Mouse (Mus musculus) midbrain, embryonic 16.5 days (tissue): ENCODE measurements around the gene Ankrd13a. TPM values are rescaled to one million over a fixed set of nuclear protein-coding genes. Genes with fewer than 3 reads are reported as not detected.

Experiments
- ATAC-seq: fragments of 200-750 bp; cut with Nextera tagmentation; 2 replicates; pipeline ENCODE4 v1.8.0; 2017; ENCODE audit warnings: moderate TSS enrichment
- H3K27ac ChIP-seq: fragments of 300-500 bp; sonication (generic); 2 replicates; pipeline ENCODE4 v1.5.1; 2014; ENCODE audit warnings: mild to moderate bottlenecking, low read length, mixed read lengths
- H3K27me3 ChIP-seq: fragments of 300-500 bp; sonication (generic); 2 replicates; pipeline ENCODE4 v1.6.1; 2014; ENCODE audit warnings: low read depth, low read length, mixed read lengths; ENCODE audit not compliant: control insufficient read depth, insufficient read depth
- H3K36me3 ChIP-seq: fragments of 300-500 bp; sonication (generic); 2 replicates; pipeline ENCODE4 v1.6.1; 2014; ENCODE audit warnings: mild to moderate bottlenecking, low read length, moderate library complexity, mixed read lengths; ENCODE audit not compliant: control insufficient read depth, insufficient read depth
- H3K4me1 ChIP-seq: fragments of 300-500 bp; sonication (generic); 2 replicates; pipeline ENCODE4 v1.6.1; 2014; ENCODE audit warnings: mild to moderate bottlenecking, low read length, mixed read lengths; ENCODE audit not compliant: control insufficient read depth, insufficient read depth
- H3K4me2 ChIP-seq: fragments of 300-500 bp; sonication (generic); 2 replicates; pipeline ENCODE4 v1.6.1; 2014; ENCODE audit warnings: mild to moderate bottlenecking, low read length, mixed read lengths
- H3K4me3 ChIP-seq: fragments of 300-500 bp; sonication (generic); 2 replicates; pipeline ENCODE4 v1.5.1; 2014; ENCODE audit warnings: low read depth, mild to moderate bottlenecking, low read length, moderate library complexity, mixed read lengths
- H3K9ac ChIP-seq: fragments of 300-500 bp; sonication (generic); 2 replicates; pipeline ENCODE4 v1.6.1; 2014; ENCODE audit warnings: low read depth, low read length, mixed read lengths
- H3K9me3 ChIP-seq: fragments of 300-500 bp; sonication (generic); replicated peaks from 2 replicates; pipeline ENCODE4 v1.6.1; 2014; ENCODE audit warnings: mild to moderate bottlenecking, low read length, mixed read lengths; ENCODE audit not compliant: control insufficient read depth, poor library complexity, severe bottlenecking
- WGBS: fragments of 180-500 bp; shearing (Covaris S2); extraction: QIAGEN DNeasy Blood & Tissue Kit; methylation state at CpG from one replicate; pipeline ENCODE4 v1.1.7; 2014; 5-methylcytosine and 5-hydroxymethylcytosine counted together
- polyA plus RNA-seq: library from polyadenylated mRNA; unstranded; fragments of >200 nt; fragmentation: Nextera tagmentation; extraction: Ambion mirVana; gene quantifications from 2 replicates; pipeline ENCODE4 v1.2.1, GENCODE M21; 2015

Ankrd13a gene
- polyA plus RNA-seq, 1 experiment from 2014 or later, result 24.3 TPM

DNA sequence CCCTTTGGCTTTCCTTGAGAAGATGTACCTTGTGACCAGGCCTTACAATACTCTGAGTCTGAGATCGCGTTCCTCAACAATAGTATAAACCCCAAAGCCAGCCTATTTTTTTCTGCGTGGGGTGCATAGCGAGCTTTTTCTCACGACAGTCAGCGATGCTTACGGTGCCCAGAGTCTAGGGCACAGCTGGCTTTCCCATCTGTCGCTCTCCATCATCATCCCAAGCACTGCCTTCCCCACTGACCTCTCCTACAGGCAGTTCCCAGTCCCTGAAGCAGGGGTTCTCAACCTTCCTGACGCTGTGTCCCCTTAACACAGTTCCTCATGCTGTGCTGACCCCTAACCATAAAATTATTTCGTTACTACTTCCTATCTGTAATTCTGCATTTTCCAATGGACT lies 31.9 kb upstream of the Ankrd13a start:
- H3K36me3 ChIP-seq, result peaks cover 45% of the 10 kb centered on the region
- H3K9ac ChIP-seq, result no peak overlapping the region
- H3K4me3 ChIP-seq, result no peak overlapping the region
- WGBS, result 91% methylated on average over 10 of the region's 10 CpGs
- no peaks in the 10 kb centered on the region for H3K27me3 ChIP-seq
- H3K4me2 ChIP-seq, result no peak overlapping the region
- ATAC-seq, result no peak
- H3K27ac ChIP-seq, result no peak overlapping the region
- H3K9me3 ChIP-seq, result no peaks in the 10 kb centered on the region
- no peaks in the 10 kb centered on the region for H3K4me1 ChIP-seq

DNA sequence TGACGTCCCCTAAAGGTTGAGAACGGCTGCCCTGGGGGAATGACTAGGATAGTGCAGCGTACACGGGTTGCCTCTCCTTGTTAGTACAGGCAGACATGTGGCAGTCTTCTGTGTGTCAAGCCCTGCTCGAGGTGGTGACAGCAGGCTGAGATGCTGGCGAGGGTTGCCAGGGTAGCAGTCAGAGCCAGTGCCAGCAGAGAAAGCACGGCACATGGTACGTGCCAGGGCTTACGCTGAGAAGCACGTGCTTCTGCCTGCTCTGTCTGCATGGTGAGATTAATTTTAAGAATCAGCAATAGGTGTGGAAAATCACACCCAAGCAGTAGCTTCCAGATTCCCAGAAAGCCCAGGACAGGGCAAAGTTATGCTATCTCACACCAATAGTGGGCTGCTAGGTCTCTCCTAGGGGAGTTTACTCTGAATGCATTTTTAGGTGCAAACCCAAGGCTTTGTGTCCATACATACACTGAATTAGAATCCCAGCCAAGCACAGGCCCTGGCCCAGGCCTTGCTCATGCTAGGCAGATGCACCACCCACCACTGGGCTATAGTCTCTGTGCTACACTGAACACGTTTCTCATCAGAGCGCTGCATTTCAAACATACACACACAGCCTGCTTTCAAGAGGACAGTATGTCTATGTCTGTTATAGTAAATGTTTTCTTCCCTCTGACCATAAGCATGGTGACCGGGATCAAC lies 31.3 kb upstream of the Ankrd13a start:
- Histone ChIP-seq H3K4me2 (no peak overlapping the region), H3K27ac (no peak overlapping the region), H3K36me3 (peaks cover 44% of the 10 kb centered on the region), H3K4me1 (no peaks in the 10 kb centered on the region), H3K9ac (no peak overlapping the region), H3K9me3 (no peaks in the 10 kb centered on the region), H3K27me3 (no peaks in the 10 kb centered on the region), H3K4me3 (no peak overlapping the region)
- ATAC-seq, result no peak
- 91% methylated on average over 13 of the region's 13 CpGs for WGBS

DNA sequence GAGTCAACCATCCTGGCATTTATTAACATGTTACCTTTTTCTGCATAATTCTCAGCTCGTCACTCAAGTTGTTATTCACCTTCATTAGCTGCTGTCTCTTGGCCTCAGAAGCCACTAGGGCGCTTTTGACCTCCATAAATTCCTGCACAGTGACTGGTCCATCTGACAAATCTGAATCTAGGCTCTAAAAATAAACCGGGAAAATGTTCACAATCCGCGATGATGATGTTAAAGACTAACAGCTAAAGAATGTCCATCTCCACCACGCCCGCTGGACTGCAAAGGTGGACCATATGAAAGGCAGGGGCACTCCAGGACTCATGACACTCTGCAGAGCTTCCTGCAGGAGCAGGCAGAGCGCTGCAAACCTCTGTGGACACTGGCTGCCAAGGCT lies 30.8 kb upstream of the Ankrd13a start:
- Histone ChIP-seq H3K27ac (no peak overlapping the region), H3K36me3 (peaks cover 38% of the 10 kb centered on the region), H3K4me3 (no peak overlapping the region)

DNA sequence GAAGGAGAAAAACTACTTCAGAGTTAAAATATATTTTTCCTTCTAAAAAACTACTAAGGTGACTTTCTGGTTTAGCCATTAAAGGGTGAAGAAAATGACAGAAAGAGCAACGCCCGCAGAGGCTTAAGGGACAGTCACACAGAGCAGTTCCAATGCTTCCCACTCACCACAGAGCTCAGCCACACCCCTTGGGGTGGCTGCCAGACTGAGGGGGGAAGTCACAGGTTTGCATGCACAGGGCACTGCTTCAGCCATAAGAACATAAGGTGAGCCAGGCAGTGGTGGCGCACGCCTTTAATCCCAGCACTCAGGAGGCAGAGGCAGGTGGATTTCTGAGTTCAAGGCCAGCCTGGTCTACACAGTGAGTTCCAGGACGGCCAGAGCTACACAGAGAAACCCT lies 28.9 kb upstream of the Ankrd13a start:
- Histone ChIP-seq H3K4me3 (no peak overlapping the region), H3K27ac (no peak overlapping the region), H3K4me2 (no peak overlapping the region), H3K9me3 (no peaks in the 10 kb centered on the region), H3K27me3 (no peaks in the 10 kb centered on the region), H3K9ac (no peak overlapping the region), H3K36me3 (peaks cover 37% of the 10 kb centered on the region), H3K4me1 (no peaks in the 10 kb centered on the region)
- no peak for ATAC-seq
- 90% methylated on average over 5 of the region's 5 CpGs for WGBS

More for the DNA sequence above, 30.8 kb upstream of the Ankrd13a start:
- H3K9ac ChIP-seq, result no peak overlapping the region
- H3K4me2 ChIP-seq, result no peak overlapping the region
- WGBS, result 97% methylated on average over 8 of the region's 8 CpGs
- no peaks in the 10 kb centered on the region for H3K9me3 ChIP-seq
- no peaks in the 10 kb centered on the region for H3K4me1 ChIP-seq
- ATAC-seq, result no peak
- H3K27me3 ChIP-seq, result no peaks in the 10 kb centered on the region

DNA sequence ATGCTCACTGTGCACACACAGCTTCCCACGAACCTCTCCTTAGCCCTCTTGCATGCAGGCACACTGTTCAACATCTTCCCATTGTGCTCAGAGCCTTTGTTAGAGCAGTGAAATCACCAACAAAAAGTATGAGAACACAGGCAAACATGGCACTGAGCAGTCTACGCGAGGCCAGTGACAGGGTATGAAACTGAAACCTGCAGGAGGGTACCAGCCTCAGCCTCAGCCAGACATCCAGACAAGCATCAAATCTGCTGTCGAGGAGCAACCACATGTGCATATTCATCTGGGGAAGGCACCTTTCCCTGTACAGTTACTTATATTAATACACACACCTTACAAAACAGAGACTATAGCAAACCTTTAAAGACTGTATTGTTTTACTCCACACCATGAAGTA lies 27.6 kb upstream of the Ankrd13a start:
- Histone ChIP-seq H3K9me3 (no peaks in the 10 kb centered on the region), H3K4me1 (no peaks in the 10 kb centered on the region), H3K4me2 (no peak overlapping the region), H3K27me3 (no peaks in the 10 kb centered on the region), H3K9ac (no peak overlapping the region), H3K4me3 (no peak overlapping the region), H3K27ac (no peak overlapping the region), H3K36me3 (peaks cover 41% of the 10 kb centered on the region)
- 89% methylated on average over 4 of the region's 4 CpGs for WGBS
- no peak for ATAC-seq

DNA sequence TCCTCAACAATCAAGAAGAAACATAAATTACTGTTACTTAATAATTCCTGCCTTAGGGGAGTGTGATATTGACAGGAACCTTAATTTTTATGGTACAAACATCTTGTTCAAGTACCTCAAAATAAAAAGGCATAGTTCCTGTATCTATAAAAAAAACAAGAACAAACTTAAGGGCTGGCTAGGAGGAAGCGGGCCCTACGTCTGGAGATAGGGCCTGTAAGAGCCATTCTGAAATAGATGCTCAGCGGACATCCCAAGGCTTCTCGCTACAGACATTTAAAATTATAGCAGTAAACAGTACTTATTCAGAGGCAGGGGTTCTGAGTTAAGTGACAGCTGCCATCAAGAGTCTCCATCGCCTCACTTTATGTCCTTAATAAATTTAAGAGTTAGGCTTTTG lies 27.0 kb upstream of the Ankrd13a start:
- Histone ChIP-seq H3K4me3 (no peak overlapping the region), H3K27me3 (no peaks in the 10 kb centered on the region), H3K36me3 (peaks cover 42% of the 10 kb centered on the region), H3K4me2 (no peak overlapping the region), H3K9ac (no peak overlapping the region), H3K4me1 (no peaks in the 10 kb centered on the region), H3K27ac (no peak overlapping the region), H3K9me3 (no peaks in the 10 kb centered on the region)
- WGBS, result 93% methylated on average over 5 of the region's 5 CpGs
- no peak for ATAC-seq

DNA sequence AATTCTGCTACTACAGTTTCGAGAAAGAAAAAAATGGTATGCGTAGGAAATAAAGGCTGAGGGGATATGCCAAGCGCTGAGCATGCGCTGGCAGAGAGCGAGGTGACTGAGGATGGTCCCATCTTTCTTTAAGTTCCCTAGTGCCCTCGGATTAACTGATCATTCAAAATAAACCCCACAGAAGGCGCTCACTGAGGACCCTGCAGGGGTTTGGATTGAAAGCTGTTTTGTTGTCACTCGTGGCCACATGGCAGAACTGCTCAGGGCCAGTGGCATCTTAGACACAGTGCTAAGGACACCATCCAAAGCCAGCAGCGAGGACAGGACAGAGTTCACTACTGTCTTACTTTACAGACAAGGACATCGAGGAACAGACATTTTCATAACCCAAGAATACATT lies 24.2 kb upstream of the Ankrd13a start:
- H3K9me3 ChIP-seq, result no peaks in the 10 kb centered on the region
- H3K9ac ChIP-seq, result no peak overlapping the region
- no peak overlapping the region for H3K4me3 ChIP-seq
- no peaks in the 10 kb centered on the region for H3K4me1 ChIP-seq
- H3K27me3 ChIP-seq, result no peaks in the 10 kb centered on the region
- ATAC-seq, result no peak
- WGBS, result 80% methylated on average over 10 of the region's 10 CpGs
- H3K36me3 ChIP-seq, result peaks cover 30% of the 10 kb centered on the region
- no peak overlapping the region for H3K27ac ChIP-seq
- no peak overlapping the region for H3K4me2 ChIP-seq

DNA sequence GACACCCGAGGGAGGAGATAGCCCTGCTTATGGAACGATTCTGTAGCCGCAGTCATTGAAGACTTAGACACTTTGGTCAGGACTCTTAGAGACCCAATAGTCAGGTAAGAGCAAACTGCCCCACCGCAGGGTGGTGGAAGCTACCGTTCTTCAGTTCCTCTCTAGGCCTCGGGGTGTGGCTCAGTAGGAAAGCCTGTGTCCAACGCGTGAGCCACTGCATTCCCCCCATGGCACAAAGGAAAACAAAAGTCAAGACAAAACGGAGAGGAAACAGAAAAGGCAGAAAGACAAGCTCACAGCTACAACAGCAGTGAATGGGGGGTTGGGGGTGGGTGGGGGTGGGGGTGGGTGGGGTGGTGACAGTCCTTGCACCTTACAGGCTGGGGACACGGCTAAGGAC lies 22.1 kb upstream of the Ankrd13a start:
- no peak overlapping the region for H3K9ac ChIP-seq
- ATAC-seq, result no peak
- no peaks in the 10 kb centered on the region for H3K4me1 ChIP-seq
- H3K4me2 ChIP-seq, result no peak overlapping the region
- H3K36me3 ChIP-seq, result peaks cover 27% of the 10 kb centered on the region
- H3K27me3 ChIP-seq, result no peaks in the 10 kb centered on the region
- no peak overlapping the region for H3K4me3 ChIP-seq
- H3K9me3 ChIP-seq, result no peaks in the 10 kb centered on the region
- no peak overlapping the region for H3K27ac ChIP-seq
- 89% methylated on average over 10 of the region's 10 CpGs for WGBS

DNA sequence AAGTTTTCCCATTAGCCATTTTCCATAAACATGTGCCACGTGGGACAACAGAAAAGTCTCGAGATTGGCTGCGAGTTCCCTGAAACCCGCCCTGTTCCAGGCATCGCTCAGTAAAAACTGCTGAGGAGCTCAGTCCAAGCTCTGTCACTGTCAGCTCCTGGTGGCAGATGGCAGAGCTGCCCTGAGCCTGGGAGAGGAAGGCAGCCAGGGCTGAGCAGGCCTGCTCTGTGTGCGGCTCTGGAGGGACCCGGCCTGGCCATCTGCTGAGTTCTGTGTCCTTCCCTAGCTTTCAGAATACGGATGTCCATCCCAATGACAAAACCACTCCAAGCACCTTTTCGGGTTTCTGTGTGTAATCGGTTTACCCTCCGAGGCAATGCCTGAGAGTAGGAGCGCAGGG lies 21.1 kb upstream of the Ankrd13a start:
- no peaks in the 10 kb centered on the region for H3K27me3 ChIP-seq
- whole genome bisulfite sequencing, result 87% methylated on average over 12 of the region's 12 CpGs
- H3K27ac ChIP-seq, result no peak overlapping the region
- no peaks in the 10 kb centered on the region for H3K9me3 ChIP-seq
- H3K9ac ChIP-seq, result no peak overlapping the region
- H3K36me3 ChIP-seq, result peaks cover 22% of the 10 kb centered on the region
- H3K4me3 ChIP-seq, result no peak overlapping the region
- H3K4me1 ChIP-seq, result no peaks in the 10 kb centered on the region
- H3K4me2 ChIP-seq, result no peak overlapping the region
- no peak for ATAC-seq
